Mouse (Mus musculus): ENCODE measurements around the gene 3300002I08Rik. TPM values are rescaled to one million over a fixed set of nuclear protein-coding genes. Genes with fewer than 3 reads are reported as not detected.

3300002I08Rik gene
- total RNA-seq, 2 experiments from 2014 or later, result 0.92 to 1.6 TPM

- no peak overlapping the region for H3K4me3 ChIP-seq
- TF ChIP-seq CTCF (IDR thresholded peaks at IDR 0.05), result no peak
- no peak for DNase-seq
- H3K27ac ChIP-seq, result no peak overlapping the region
- intact Hi-C loops (cut with DNase I), result no loop called here
These were observed 68.9 kb downstream of the 3300002I08Rik start for GRCm38 (mm10) chr2:150293669-150294068.

Other genes with a start within 250 kb of the 3300002I08Rik start
- gene Zfp120, start 226.1 kb downstream of the 3300002I08Rik start, total RNA-seq (2021), result 1 to 10 TPM; 6.9 to 7.4 TPM
- not detected for gene Gm10770, start 183.1 kb downstream of the 3300002I08Rik start, total RNA-seq (2021)
- not detected for gene Gm14139, start 181.0 kb downstream of the 3300002I08Rik start, total RNA-seq (2021)
- 1 to 10 TPM; 1.4 to 2.0 TPM for gene Zfp937, start 144.7 kb downstream of the 3300002I08Rik start, total RNA-seq (2021)
- 1 to 10 TPM; 1.9 to 2.2 TPM for gene Gm21994, start 107.2 kb downstream of the 3300002I08Rik start, total RNA-seq (2021)
- under 1 TPM in 1 of 2 experiments, not detected in 1; 0.10 TPM for gene Gm14124, start 105.2 kb downstream of the 3300002I08Rik start, total RNA-seq (2021)
- gene Gm10130, start 39.1 kb downstream of the 3300002I08Rik start, total RNA-seq (2021), result 1 to 10 TPM in 1 of 2 experiments, not detected in 1; 1.1 TPM
- 1 to 10 TPM; 1.7 to 2.3 TPM for gene Zfp442, start 88.7 kb upstream of the 3300002I08Rik start, total RNA-seq (2021)
- gene Zfp345, start 122.3 kb upstream of the 3300002I08Rik start, total RNA-seq (2021), result under 1 TPM in 1 of 2 experiments, not detected in 1; 0.14 TPM
- not detected for gene Cst7, start 207.7 kb upstream of the 3300002I08Rik start, total RNA-seq (2021)
- gene Apmap, start 245.8 kb upstream of the 3300002I08Rik start, total RNA-seq (2021), result 10 to 100 TPM; 16.8 to 21.4 TPM